Comparison of ENCODE assay signal across 8 mouse cellular contexts in the genomic region with DNA sequence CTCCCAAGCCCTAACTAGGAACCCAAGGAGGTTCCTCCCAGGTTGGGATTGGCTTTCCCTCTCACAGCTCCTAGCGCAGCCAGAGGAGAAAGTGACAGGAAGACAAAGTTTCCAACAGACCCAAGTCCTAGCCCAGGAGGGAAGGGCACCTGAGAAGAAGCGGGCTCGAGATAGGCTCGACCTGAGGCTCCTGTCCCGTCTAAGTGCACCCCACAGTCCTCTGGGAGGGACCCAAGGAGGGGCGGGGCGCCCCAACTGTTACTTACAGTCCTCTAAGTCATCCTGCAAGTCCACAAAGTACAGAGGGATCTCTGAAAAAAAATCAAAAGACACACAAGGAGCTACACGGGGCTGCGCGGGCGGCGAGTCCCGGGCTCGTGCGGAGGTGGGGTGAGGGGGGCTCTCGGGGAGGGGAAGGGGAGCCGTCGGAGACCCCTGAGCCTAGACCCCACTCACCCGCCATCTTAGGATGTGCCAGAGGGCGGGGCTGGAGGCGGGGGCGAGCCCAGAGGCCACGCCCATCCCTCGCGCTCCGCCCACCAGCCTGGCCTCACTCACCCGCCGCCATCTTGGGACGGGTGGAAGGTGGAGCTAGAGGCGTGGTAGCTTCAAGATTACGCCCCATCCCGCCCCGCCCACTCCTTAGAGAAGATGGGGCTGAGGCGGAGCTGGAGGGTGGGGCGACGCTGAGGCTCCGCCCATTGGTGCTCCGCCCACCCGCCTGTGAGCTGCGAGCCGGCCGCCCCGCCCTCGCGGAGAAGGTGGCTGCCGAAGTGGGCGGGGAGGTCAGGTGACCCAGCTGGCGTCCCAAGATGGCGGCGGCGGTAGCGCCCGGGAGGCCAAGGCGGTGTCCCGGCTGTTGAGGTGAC. TPM values are rescaled to one million over a fixed set of nuclear protein-coding genes. Genes with fewer than 3 reads are reported as not detected.
DNase-seq lines count a peak whose midpoint lies in the region; ATAC-seq and TF ChIP-seq lines count a peak whose summit lies in the region.

A gene (plus strand): TSS at position 704 of the 869 bp plus-strand sequence.

- peak within 1 kb of the TSS; percentile 89 to 99 for H3K4me3 ChIP-seq in MEL (ENCODE audit: control insufficient read depth in 1 of 2, insufficient read depth in 1 of 2, low read depth in 2 of 2, low read length in 2 of 2)
- peak within 1 kb of the TSS; percentile 64 for H3K4me3 ChIP-seq in cerebellum, adult 2 months (replicated peaks; ENCODE audit: insufficient read depth, low read depth, low read length)
- peak within 1 kb of the TSS; percentile 69 for H3K4me3 ChIP-seq in forebrain, postnatal 0 days (ENCODE audit: low read depth, low read length)
- H3K4me3 ChIP-seq in lung, embryonic 15.5 days, result peak within 1 kb of the TSS; percentile 97

- H3K27me3 ChIP-seq in MEL (ENCODE audit: control insufficient read depth in 1 of 2, insufficient read depth in 2 of 2, low read length in 2 of 2), result no peaks in the 10 kb centered on the region
- H3K27me3 ChIP-seq in cerebellum, adult 2 months (ENCODE audit: control insufficient read depth, insufficient read depth, low read length), result no peaks in the 10 kb centered on the region
- no peaks in the 10 kb centered on the region for H3K27me3 ChIP-seq in forebrain, postnatal 0 days (ENCODE audit: insufficient read depth, low read length)
- no peaks in the 10 kb centered on the region for H3K27me3 ChIP-seq in lung, embryonic 15.5 days

- H3K4me2 ChIP-seq in forebrain, postnatal 0 days (ENCODE audit: low read depth), result peak within 1 kb of the TSS; percentile 72
- H3K4me2 ChIP-seq in lung, embryonic 15.5 days, result peak within 1 kb of the TSS; percentile 71

- no peak for TF ChIP-seq CTCF in MEL (IDR thresholded peaks at IDR 0.05 in 2 of 3, conservative IDR thresholded peaks at IDR 0.05 in 1 of 3; ENCODE audit: control insufficient read depth in 1 of 3, insufficient read depth in 1 of 3, low read depth in 2 of 3, low read length in 3 of 3, poor library complexity in 1 of 3, severe bottlenecking in 1 of 3)
- TF ChIP-seq CTCF in cerebellum, adult 2 months (IDR thresholded peaks at IDR 0.05; ENCODE audit: borderline replicate concordance, insufficient read depth, low read depth, low read length), result no peak
- TF ChIP-seq CTCF in forebrain, postnatal 0 days (IDR thresholded peaks at IDR 0.05; ENCODE audit: low read depth), result no peak

- peaks cover 20% of the 10 kb centered on the region for H3K79me2 ChIP-seq in MEL (ENCODE audit: control insufficient read depth, insufficient read depth, low read length, poor library complexity)

- H3K4me1 ChIP-seq in MEL (ENCODE audit: control insufficient read depth in 1 of 2, insufficient read depth in 2 of 2, low read length in 2 of 2), result peaks cover 28 to 47% of the 10 kb centered on the region in 2 experiments
- H3K4me1 ChIP-seq in cerebellum, adult 2 months (ENCODE audit: control insufficient read depth, insufficient read depth, low read length), result peaks cover 3% of the 10 kb centered on the region; the same call in 1 of the 2 replicates
- H3K4me1 ChIP-seq in forebrain, postnatal 0 days (ENCODE audit: insufficient read depth), result peaks cover 10% of the 10 kb centered on the region; the same call in 1 of the 2 replicates
- peaks cover 22% of the 10 kb centered on the region for H3K4me1 ChIP-seq in lung, embryonic 15.5 days

- TF ChIP-seq POLR2A in MEL (IDR thresholded peaks at IDR 0.05; ENCODE audit: control insufficient read depth in 1 of 2, insufficient read depth in 1 of 2, low read depth in 1 of 2, low read length in 2 of 2, poor library complexity in 1 of 2), result peak in 1 of 2 experiments; percentile 68; a peak in 2 of 4 replicates
- peak; percentile 61 for TF ChIP-seq POLR2A in cerebellum, adult 2 months (IDR thresholded peaks at IDR 0.05; ENCODE audit: borderline replicate concordance, insufficient read depth, low read length)

- WGBS in cerebellum, adult 2 months, result under 1% methylated on average over 55 of the region's 55 CpGs
- WGBS in forebrain, postnatal 0 days, result under 1% methylated on average over 52 of the region's 55 CpGs
- under 1% methylated on average over 55 of the region's 55 CpGs for WGBS in lung, embryonic 15.5 days

- TF ChIP-seq RAD21 in MEL (IDR thresholded peaks at IDR 0.05; ENCODE audit: low read depth, low read length), result no peak

- DNase-seq in MEL (ENCODE audit: low read depth, low spot score), result peak; percentile 97
- DNase-seq in cerebellum, adult 2 months, result peak; percentile 98 to 99
- peak; percentile 100 for DNase-seq in forebrain, postnatal 0 days
- peak; percentile 98 for DNase-seq in heart, postnatal 4 days
- DNase-seq in layer of hippocampus, adult 8-10 months (ENCODE audit: low spot score in 2 of 2), result peak; percentile 95 to 97
- peak; percentile 96 for DNase-seq in ovary, adult 18-20 months (ENCODE audit: low spot score)
- DNase-seq in thymus, postnatal 0 days (ENCODE audit: low spot score), result peak; percentile 100

- TF ChIP-seq EP300 in MEL (IDR thresholded peaks at IDR 0.05; ENCODE audit: low read depth in 1 of 2, low read length in 2 of 2), result no peak

- H3K9ac ChIP-seq in MEL (ENCODE audit: control insufficient read depth, low read depth, low read length, poor library complexity, severe bottlenecking), result peak within 1 kb of the TSS; percentile 97
- peak within 1 kb of the TSS; percentile 62 for H3K9ac ChIP-seq in forebrain, postnatal 0 days
- peak within 1 kb of the TSS; percentile 95 for H3K9ac ChIP-seq in lung, embryonic 15.5 days

- no peaks in the 10 kb centered on the region for H3K9me3 ChIP-seq in MEL (replicated peaks; ENCODE audit: insufficient read depth, low read length)
- no peaks in the 10 kb centered on the region for H3K9me3 ChIP-seq in forebrain, postnatal 0 days (ENCODE audit: low read length)
- H3K9me3 ChIP-seq in lung, embryonic 15.5 days, result no peaks in the 10 kb centered on the region

- H3K27ac ChIP-seq in MEL (ENCODE audit: control insufficient read depth, low read depth, low read length), result peak within 1 kb of the TSS; percentile 70
- peak within 1 kb of the TSS; percentile 27; the same call in 1 of the 2 replicates for H3K27ac ChIP-seq in cerebellum, adult 2 months (ENCODE audit: insufficient read depth, low read length)
- peak within 1 kb of the TSS; percentile 31; the same call in 1 of the 2 replicates for H3K27ac ChIP-seq in forebrain, postnatal 0 days (ENCODE audit: low read depth, low read length)
- H3K27ac ChIP-seq in lung, embryonic 15.5 days, result peak within 1 kb of the TSS; percentile 66

- peak; percentile 99 for ATAC-seq in forebrain, postnatal 0 days
- peak; percentile 97 for ATAC-seq in lung, embryonic 15.5 days (ENCODE audit: borderline replicate concordance, extremely low read depth, low FRiP score, low TSS enrichment)

- peaks cover 2 to 51% of the 10 kb centered on the region in 2 experiments; a peak in 3 of 4 replicates for H3K36me3 ChIP-seq in MEL (ENCODE audit: control insufficient read depth in 1 of 2, insufficient read depth in 2 of 2, low read length in 2 of 2)
- no peaks in the 10 kb centered on the region for H3K36me3 ChIP-seq in forebrain, postnatal 0 days (ENCODE audit: insufficient read depth)
- peaks cover 19% of the 10 kb centered on the region; the same call in 1 of the 2 replicates for H3K36me3 ChIP-seq in lung, embryonic 15.5 days

TF ChIP-seq in MEL, 35 proteins besides CTCF, POLR2A, EP300 and RAD21 (continues in another document):
- TF ChIP-seq NELFE (IDR thresholded peaks at IDR 0.05; ENCODE audit: low read depth, low read length) (peak; percentile 55), HCFC1 (IDR thresholded peaks at IDR 0.05; ENCODE audit: low read depth, low read length) (peak; percentile 73), POLR2AphosphoS2 (IDR thresholded peaks at IDR 0.05; ENCODE audit: low read length) (no peak), TCF12 (IDR thresholded peaks at IDR 0.05; ENCODE audit: low read depth, low read length) (peak; percentile 60), MAZ (IDR thresholded peaks at IDR 0.05; ENCODE audit: low read depth, low read length) (peak; percentile 82; the same call in 1 of the 2 replicates), USF1 (IDR thresholded peaks at IDR 0.05; ENCODE audit: low read depth, low read length) (peak; percentile 96), ZMIZ1 (IDR thresholded peaks at IDR 0.05; ENCODE audit: low read depth, low read length) (0 out of 2 replicates have a peak, but pooled peaks have one; percentile 45), TBP (IDR thresholded peaks at IDR 0.05; ENCODE audit: low read depth, low read length) (peak; percentile 46), USF2 (IDR thresholded peaks at IDR 0.05; ENCODE audit: borderline replicate concordance in 1 of 2, insufficient read depth in 1 of 2, low read depth in 1 of 2, low read length in 2 of 2) (peak in 1 of 2 experiments; percentile 70; a peak in 2 of 4 replicates), ZNF384 (IDR thresholded peaks at IDR 0.05; ENCODE audit: low read depth, low read length) (no peak), POLR2AphosphoS5 (IDR thresholded peaks at IDR 0.05; ENCODE audit: borderline replicate concordance, low read depth, low read length) (no peak), NRF1 (IDR thresholded peaks at IDR 0.05; ENCODE audit: insufficient read depth, low read depth, low read length, poor library complexity, severe bottlenecking) (no peak), SMC3 (IDR thresholded peaks at IDR 0.05; ENCODE audit: low read depth, low read length) (no peak), CHD1 (IDR thresholded peaks at IDR 0.05; ENCODE audit: low read depth, low read length) (no peak; the same call in 1 of the 2 replicates), BHLHE40 (IDR thresholded peaks at IDR 0.05; ENCODE audit: borderline replicate concordance, low read depth, low read length) (peak; percentile 67), MAFK (IDR thresholded peaks at IDR 0.05; ENCODE audit: borderline replicate concordance, low read depth, low read length) (no peak), ZKSCAN1 (IDR thresholded peaks at IDR 0.05; ENCODE audit: low read depth, low read length) (no peak), SIN3A (IDR thresholded peaks at IDR 0.05; ENCODE audit: low read length) (peak; percentile 71; the same call in 1 of the 2 replicates), MXI1 (IDR thresholded peaks at IDR 0.05; ENCODE audit: low read depth, low read length) (peak; percentile 66; the same call in 1 of the 2 replicates)

RNA-seq across cellular contexts. Expression of the gene that starts here (rescaled TPM):
- 8.9 and 9.8 TPM in 2 replicates for total RNA-seq in MEL (2012; rRNA removed)
- 10 to 100 TPM in 1 of 2 experiments, not detected in 1; 15.8 TPM for polyA plus RNA-seq in MEL (2012; ENCODE audit: insufficient read depth in 1 of 2, insufficient read length in 2 of 2, low read depth in 1 of 2, low replicate concordance in 2 of 2, missing spikeins in 1 of 2)
- polyA plus RNA-seq in cerebellum, adult 2 months (2012; rRNA removed), result 20.1 and 21.6 TPM in 2 replicates
- 20.4 and 23.0 TPM in 2 replicates for total RNA-seq in forebrain, postnatal 0 days (2014; rRNA removed)
- polyA plus RNA-seq in forebrain, postnatal 0 days (2015; fragmentation: Nextera tagmentation; extraction: Ambion mirVana), result 33.4 and 37.0 TPM in 2 replicates
- total RNA-seq in heart, postnatal 4 days (2021), result 10 to 100 TPM; 26.7 to 27.0 TPM
- total RNA-seq in layer of hippocampus, adult 8-10 months (2022), result 10 to 100 TPM; 23.9 to 31.0 (median 26.3) TPM
- polyA plus RNA-seq in lung, embryonic 15.5 days (2015; fragmentation: Nextera tagmentation; extraction: Ambion mirVana), result 33.0 and 34.3 TPM in 2 replicates
- 32.9 and 41.8 TPM in 2 replicates for polyA plus RNA-seq in thymus, postnatal 0 days (2015; fragmentation: Nextera tagmentation; extraction: Ambion mirVana)

Comparison
In these comparisons a context has a peak if more than half of its experiments do, and no peak if none do; other contexts are left out.
1. Peak in every context shown above with its lines: DNase-seq, ATAC-seq, H3K4me3 ChIP-seq and H3K27ac ChIP-seq.